Comparison of ENCODE assay signal across 8 mouse cellular contexts in genomic region chr15:99819109-99819440, GRCm38 (mm10). TPM values are rescaled to one million over a fixed set of nuclear protein-coding genes. Genes with fewer than 3 reads are reported as not detected.
DNase-seq lines count a peak whose midpoint lies in the region; ATAC-seq and TF ChIP-seq lines count a peak whose summit lies in the region.

No protein-coding gene starts in this region.

- intact Hi-C loops in left cerebral cortex, adult 2 months (cut with DNase I) = no loop called here

- peak overlapping the region; percentile 74 for H3K9ac ChIP-seq in embryonic facial prominence, embryonic 15.5 days
- H3K9ac ChIP-seq in intestine, postnatal 0 days (ENCODE audit: low read depth, low read length) = peak overlapping the region; percentile 54
- peak overlapping the region; percentile 64 for H3K9ac ChIP-seq in neural tube, embryonic 13.5 days

- peak overlapping the region; percentile 36 for H3K4me3 ChIP-seq in left cerebral cortex, adult 2 months
- H3K4me3 ChIP-seq in embryonic facial prominence, embryonic 15.5 days (replicated peaks) = peak overlapping the region; percentile 53
- peak overlapping the region; percentile 50 for H3K4me3 ChIP-seq in intestine, postnatal 0 days (ENCODE audit: low read depth, low read length)
- peak overlapping the region; percentile 35 for H3K4me3 ChIP-seq in neural tube, embryonic 13.5 days

- H3K27me3 ChIP-seq in embryonic facial prominence, embryonic 15.5 days = no peaks in the 10 kb centered on the region
- H3K27me3 ChIP-seq in intestine, postnatal 0 days (replicated peaks; ENCODE audit: control insufficient read depth, insufficient read depth, low read length) = no peaks in the 10 kb centered on the region
- H3K27me3 ChIP-seq in neural tube, embryonic 13.5 days = no peaks in the 10 kb centered on the region

- no peak for DNase-seq in left cerebral cortex, adult 2 months (ENCODE audit: extremely low spot score in 1 of 2, low spot score in 2 of 2)
- DNase-seq in left cerebral cortex, adult 9 months (ENCODE audit: low spot score in 2 of 2) = no peak
- no peak for DNase-seq in layer of hippocampus, postnatal 25 days (ENCODE audit: extremely low spot score in 1 of 2, low spot score in 1 of 2)
- DNase-seq in c-Kit-positive CD71-positive TER-119-positive erythroid progenitor cells, embryonic 14.5 days (ENCODE audit: low spot score) = no peak
- DNase-seq in cerebellum, postnatal 14 days = no peak

- no peaks in the 10 kb centered on the region for H3K9me3 ChIP-seq in embryonic facial prominence, embryonic 15.5 days (replicated peaks)
- H3K9me3 ChIP-seq in intestine, postnatal 0 days (ENCODE audit: control insufficient read depth) = no peaks in the 10 kb centered on the region
- no peaks in the 10 kb centered on the region for H3K9me3 ChIP-seq in neural tube, embryonic 13.5 days

- H3K4me2 ChIP-seq in embryonic facial prominence, embryonic 15.5 days (replicated peaks) = peak overlapping the region; percentile 49
- peak overlapping the region; percentile 58 for H3K4me2 ChIP-seq in intestine, postnatal 0 days (replicated peaks; ENCODE audit: low read depth)
- peak overlapping the region; percentile 51 for H3K4me2 ChIP-seq in neural tube, embryonic 13.5 days

- peaks cover 26% of the 10 kb centered on the region for H3K4me1 ChIP-seq in embryonic facial prominence, embryonic 15.5 days
- H3K4me1 ChIP-seq in intestine, postnatal 0 days (replicated peaks; ENCODE audit: control insufficient read depth, insufficient read depth, low read length) = no peaks in the 10 kb centered on the region; the same call in 1 of the 2 replicates
- H3K4me1 ChIP-seq in neural tube, embryonic 13.5 days (replicated peaks) = peaks cover 38% of the 10 kb centered on the region

- 4% methylated on average over 6 of the region's 6 CpGs for WGBS in embryonic facial prominence, embryonic 15.5 days
- 40% methylated on average over 6 of the region's 6 CpGs for WGBS in intestine, postnatal 0 days
- 24% methylated on average over 6 of the region's 6 CpGs for WGBS in neural tube, embryonic 13.5 days

- peak overlapping the region; percentile 72 for H3K27ac ChIP-seq in left cerebral cortex, adult 2 months
- H3K27ac ChIP-seq in embryonic facial prominence, embryonic 15.5 days (replicated peaks) = peak overlapping the region; percentile 94
- H3K27ac ChIP-seq in intestine, postnatal 0 days (ENCODE audit: low read depth, low read length) = peak overlapping the region; percentile 86
- H3K27ac ChIP-seq in neural tube, embryonic 13.5 days (replicated peaks) = peak overlapping the region; percentile 91

- peaks cover 20% of the 10 kb centered on the region for H3K36me3 ChIP-seq in embryonic facial prominence, embryonic 15.5 days
- H3K36me3 ChIP-seq in intestine, postnatal 0 days (ENCODE audit: control insufficient read depth, insufficient read depth) = peaks cover 37% of the 10 kb centered on the region
- H3K36me3 ChIP-seq in neural tube, embryonic 13.5 days = peaks cover 7% of the 10 kb centered on the region; the same call in 1 of the 2 replicates

- ATAC-seq in embryonic facial prominence, embryonic 15.5 days (ENCODE audit: insufficient number of reproducible peaks, low FRiP score, low TSS enrichment, low read depth) = no peak
- no peak for ATAC-seq in intestine, postnatal 0 days
- ATAC-seq in neural tube, embryonic 13.5 days (ENCODE audit: low read depth) = peak; percentile 38; the same call in 1 of the 2 replicates

- no peak for TF ChIP-seq CTCF in left cerebral cortex, adult 2 months (IDR thresholded peaks at IDR 0.05)
- no peak for TF ChIP-seq CTCF in intestine, postnatal 0 days (IDR thresholded peaks at IDR 0.05; ENCODE audit: low read depth)

RNA-seq across cellular contexts. Expression of gene Cers5, which starts 46.4 kb away (rescaled TPM):
- total RNA-seq in left cerebral cortex, adult 2 months (2021) = 10 to 100 TPM; 32.3 to 34.7 TPM
- 73.7 and 78.3 TPM in 2 replicates for polyA plus RNA-seq in embryonic facial prominence, embryonic 15.5 days (2015; fragmentation: Nextera tagmentation; extraction: Ambion mirVana)
- 18.7 and 19.2 TPM in 2 replicates for polyA plus RNA-seq in intestine, postnatal 0 days (2015; fragmentation: Nextera tagmentation; extraction: Ambion mirVana)
- polyA plus RNA-seq in neural tube, embryonic 13.5 days (2015; fragmentation: Nextera tagmentation; extraction: Ambion mirVana) = 77.2 and 77.6 TPM in 2 replicates
- 10 to 100 TPM; 29.0 to 34.0 TPM for total RNA-seq in layer of hippocampus, postnatal 25 days (2021)

RNA-seq across cellular contexts. Expression of gene Lima1, which starts 56.2 kb away (rescaled TPM):
- 10 to 100 TPM in 1 of 2 experiments, 1 to 10 TPM in 1; 9.9 to 11.0 TPM for total RNA-seq in left cerebral cortex, adult 2 months (2021)
- polyA plus RNA-seq in embryonic facial prominence, embryonic 15.5 days (2015; fragmentation: Nextera tagmentation; extraction: Ambion mirVana) = 87.1 and 90.8 TPM in 2 replicates
- 64.3 and 78.9 TPM in 2 replicates for polyA plus RNA-seq in intestine, postnatal 0 days (2015; fragmentation: Nextera tagmentation; extraction: Ambion mirVana)
- polyA plus RNA-seq in neural tube, embryonic 13.5 days (2015; fragmentation: Nextera tagmentation; extraction: Ambion mirVana) = 28.4 and 35.5 TPM in 2 replicates
- total RNA-seq in layer of hippocampus, postnatal 25 days (2021) = 10 to 100 TPM; 10.1 to 13.8 TPM
